Mouse (Mus musculus): Measurements from ENCODE around the gene Slc44a2.
"Not testable (repeated sequence)": the region's sequence is repeated elsewhere in the genome, so short reads cannot be mapped to it uniquely, and the experiment has no call there.

The Slc44a2 gene

GRCm38 (mm10) chr9:21299014-21299413 is 21.5 kb upstream of the Slc44a2 start:
- no peak for DNase-seq (ENCODE audit: low read depth, low spot score)

- no peak for DNase-seq (ENCODE audit: low read depth, low spot score)
Measured at GRCm38 (mm10) chr9:21305065-21305464, 15.4 kb upstream of the Slc44a2 start.

DNA sequence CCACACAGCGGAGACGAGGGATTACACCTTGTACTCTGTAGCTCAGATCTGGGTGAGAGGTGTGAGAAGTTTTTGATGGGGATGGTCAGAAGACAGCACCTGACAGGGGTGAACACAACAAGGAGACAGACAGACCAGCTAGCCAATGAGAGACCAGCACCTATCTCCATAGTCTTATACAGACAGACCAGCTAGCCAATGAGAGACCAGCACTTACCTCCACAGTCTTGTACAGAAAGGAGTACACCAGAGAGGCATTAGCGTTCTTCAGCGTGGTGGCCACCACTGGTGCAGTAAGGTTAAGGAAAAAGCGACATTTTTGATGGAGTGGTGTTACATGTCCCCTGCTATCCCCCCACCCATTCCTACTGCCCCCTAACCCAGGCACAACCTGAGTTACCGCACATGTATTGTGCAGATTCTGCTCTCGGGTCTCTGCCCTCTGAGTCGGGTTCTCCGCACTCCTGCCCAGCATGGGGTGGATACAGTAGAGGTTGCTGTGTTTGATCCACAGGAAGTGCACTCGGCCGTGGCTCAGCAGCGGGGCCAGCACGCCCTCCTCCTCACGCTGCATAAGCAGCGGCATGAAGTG is 11.3 kb upstream of the Slc44a2 start:
- no peak for DNase-seq (ENCODE audit: low read depth, low spot score)

- no peak for DNase-seq (ENCODE audit: low read depth, low spot score)
Measured at GRCm38 (mm10) chr9:21311695-21312094, 8.8 kb upstream of the Slc44a2 start.

GRCm38 (mm10) chr9:21312134-21312533 is 8.4 kb upstream of the Slc44a2 start, which contains the start of gene Ap1m2:
Gene Ap1m2 (minus strand): TSS chr9:21312337.
- DNase-seq (ENCODE audit: low read depth, low spot score) = no peak

DNA sequence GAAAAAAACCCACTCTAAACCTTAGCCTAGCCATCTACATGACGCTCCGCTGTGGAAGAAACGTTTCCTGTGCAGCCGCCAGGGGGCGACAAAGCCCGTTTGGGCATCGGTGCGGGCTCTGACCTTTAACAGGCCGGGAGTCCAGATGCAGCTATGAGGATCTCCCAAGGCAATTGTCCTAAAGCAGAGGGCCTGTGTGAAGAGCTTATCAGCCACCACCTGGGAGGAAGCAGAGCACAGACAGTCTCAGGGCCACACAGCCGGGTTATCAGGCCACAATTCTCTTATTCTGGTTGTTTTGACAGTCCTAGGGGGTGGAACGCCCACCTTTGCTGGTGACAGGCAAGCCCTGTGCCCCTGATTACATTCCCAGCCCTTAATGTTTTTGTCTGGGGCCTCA is 7.1 kb upstream of the Slc44a2 start:
- no peak for DNase-seq (ENCODE audit: low read depth, low spot score)

GRCm38 (mm10) chr9:21314367-21315140 is 5.9 kb upstream of the Slc44a2 start:
- no peak for DNase-seq (ENCODE audit: low read depth, low spot score)

DNA sequence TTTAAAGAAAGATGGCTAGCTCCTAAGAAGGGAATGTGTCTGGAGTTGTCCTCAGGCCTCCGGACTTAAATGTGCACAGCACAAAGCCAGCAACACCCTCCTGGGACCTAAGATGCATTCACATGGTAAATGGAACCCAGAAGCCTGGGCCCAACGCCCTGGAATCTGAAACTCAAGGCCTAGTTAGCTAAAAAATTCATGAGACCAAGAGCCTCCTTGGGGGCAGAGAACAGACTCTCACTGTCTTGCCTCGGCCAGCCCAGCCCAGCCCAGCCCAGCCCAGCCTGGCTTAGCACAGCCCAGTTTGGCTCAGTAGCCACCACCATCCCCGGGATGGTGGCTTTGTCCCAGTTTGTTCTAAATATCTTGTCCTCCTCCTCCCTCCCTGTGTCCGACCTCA is 5.1 kb upstream of the Slc44a2 start:
- no peak for DNase-seq (ENCODE audit: low read depth, low spot score)

GRCm38 (mm10) chr9:21316696-21317095 is 3.8 kb upstream of the Slc44a2 start:
- DNase-seq (ENCODE audit: low read depth, low spot score) = no peak

DNA sequence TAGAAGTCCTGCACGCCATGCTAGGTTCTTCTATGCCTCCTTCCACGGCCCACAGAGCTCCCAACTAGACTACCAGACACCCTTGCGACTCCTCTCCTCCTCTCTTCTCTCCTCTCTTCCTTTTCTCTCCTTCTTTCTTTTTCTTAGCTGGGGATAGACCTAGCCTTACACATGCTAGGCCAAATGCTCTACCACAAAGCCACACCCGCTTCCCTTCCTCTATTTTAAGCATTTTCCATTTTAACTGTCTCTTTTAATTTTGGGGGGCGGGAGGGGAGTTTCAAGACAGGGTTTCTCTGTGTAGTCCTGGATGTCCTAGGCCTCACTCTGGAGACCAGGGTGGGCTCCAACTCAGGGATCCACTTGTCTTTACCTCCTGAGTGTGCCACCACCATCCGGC is 1.7 kb upstream of the Slc44a2 start:
- DNase-seq (ENCODE audit: low read depth, low spot score) = no peak

GRCm38 (mm10) chr9:21319503-21319902 is 995 bp upstream of the Slc44a2 start:
- no peak for DNase-seq (ENCODE audit: low read depth, low spot score)

DNA sequence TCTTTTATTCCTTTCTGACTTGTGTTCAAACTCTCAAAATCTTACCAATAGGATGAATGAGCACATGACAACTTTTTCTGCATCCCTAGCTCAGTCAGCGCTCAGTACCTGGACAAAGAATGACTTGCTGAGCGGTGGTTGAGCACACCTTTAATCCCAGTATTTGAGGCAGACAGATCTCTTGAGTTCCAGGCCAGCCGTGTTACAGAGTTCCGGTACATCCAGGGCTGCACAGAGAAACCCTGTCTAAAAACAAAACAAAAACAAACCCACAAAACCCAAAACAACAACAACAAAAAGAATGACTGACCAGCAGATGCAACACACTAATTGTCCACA is 249 bp upstream of the Slc44a2 start:
- no peak for DNase-seq (ENCODE audit: low read depth, low spot score)

DNA sequence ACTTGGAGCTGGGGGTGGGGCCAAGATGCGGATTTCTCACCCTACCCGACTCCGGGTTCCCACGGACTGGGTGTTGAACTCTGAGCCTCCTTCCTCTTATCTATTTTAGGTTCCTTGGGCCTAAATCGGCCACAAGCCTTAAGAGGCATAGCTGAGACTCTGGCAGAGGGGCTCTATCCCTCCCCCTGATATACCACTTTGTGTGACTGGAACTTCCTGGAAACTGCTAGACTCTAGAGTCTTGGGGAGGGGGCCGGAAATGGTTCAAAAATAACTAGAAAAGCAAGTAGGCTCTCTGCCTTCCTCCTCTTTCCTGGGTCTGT is 976 bp downstream of the Slc44a2 start:
- DNase-seq (ENCODE audit: low read depth, low spot score) = no peak

DNA sequence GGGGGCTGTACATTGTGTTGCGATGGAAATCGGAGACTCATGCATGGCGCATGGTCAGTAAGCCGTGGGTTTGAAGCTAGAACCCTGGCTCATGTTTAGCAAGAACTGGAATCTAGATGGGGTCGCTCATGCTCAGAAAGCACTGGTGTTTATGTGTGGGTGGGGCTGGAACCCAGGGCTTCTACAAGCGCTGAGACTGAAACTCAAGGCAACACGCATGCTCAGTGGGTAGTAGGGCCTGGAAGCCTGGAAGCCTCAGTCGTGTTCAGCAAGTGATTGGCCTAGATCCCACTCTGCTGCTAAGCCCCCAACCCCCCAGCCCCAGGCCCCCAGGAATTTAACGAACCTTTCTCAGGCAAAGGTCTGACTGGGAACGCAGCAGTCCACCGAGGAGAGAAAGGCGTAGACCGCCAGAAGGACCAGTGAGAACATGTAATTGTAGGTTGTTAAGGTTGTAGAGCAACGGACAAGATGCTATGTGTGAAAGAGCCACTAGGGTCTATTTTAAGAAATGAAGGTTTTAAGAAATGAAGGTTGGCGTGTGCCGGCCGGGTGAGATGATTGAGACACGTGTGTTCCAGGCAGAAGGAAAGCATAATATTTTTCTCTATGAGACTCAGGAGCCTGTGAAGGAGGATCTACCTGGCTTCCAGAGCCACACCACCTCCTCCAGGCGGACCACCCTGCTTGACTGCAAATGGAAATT is 1.9 kb downstream of the Slc44a2 start:
- no peak for DNase-seq (ENCODE audit: low read depth, low spot score)

GRCm38 (mm10) chr9:21322917-21323297 is 2.4 kb downstream of the Slc44a2 start:
- not testable (repeated sequence) for DNase-seq (ENCODE audit: low read depth, low spot score)

DNA sequence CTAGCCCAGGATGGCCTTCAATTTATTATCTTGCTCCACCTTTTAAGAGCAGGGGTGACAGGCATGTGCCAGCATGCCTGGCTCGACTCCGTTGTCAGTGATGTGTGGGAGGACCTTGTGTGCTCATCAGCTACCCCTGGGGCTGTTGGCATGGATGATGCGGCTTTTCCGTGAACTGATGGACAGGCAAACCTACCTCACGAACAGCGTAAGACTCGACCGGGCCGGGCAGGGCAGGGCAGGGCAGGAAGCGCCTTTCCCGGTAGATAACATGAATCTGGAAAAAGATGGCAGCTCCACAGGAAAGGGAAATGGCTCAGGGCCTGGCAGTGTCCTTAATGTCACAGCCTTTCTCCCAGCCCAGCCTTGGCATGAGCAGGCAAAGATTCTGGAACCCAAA is 3.8 kb downstream of the Slc44a2 start:
- no peak for DNase-seq (ENCODE audit: low read depth, low spot score)

- no peak for DNase-seq (ENCODE audit: low read depth, low spot score)
Measured at GRCm38 (mm10) chr9:21327569-21327968, 7.1 kb downstream of the Slc44a2 start.

DNA sequence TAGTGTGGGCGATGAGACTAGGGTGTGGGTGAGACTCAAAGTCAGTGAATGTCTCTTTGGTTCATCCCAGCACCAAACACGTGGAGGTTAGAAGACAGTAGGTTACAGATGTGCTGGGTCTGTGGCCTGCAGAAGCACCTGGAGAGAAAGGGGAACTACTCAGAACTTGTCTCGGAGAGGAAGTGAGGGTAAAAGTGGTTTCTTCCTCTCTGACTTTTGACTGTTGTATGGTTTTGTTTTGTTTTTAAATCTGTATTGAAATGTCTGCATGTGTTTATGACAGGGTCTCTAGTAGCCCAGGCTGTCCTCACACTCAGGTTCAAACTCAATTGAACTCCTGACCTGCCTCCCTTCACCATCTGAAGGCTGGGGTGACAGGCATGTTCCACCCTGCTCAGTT is 7.5 kb downstream of the Slc44a2 start:
- no peak for DNase-seq (ENCODE audit: low read depth, low spot score)

DNA sequence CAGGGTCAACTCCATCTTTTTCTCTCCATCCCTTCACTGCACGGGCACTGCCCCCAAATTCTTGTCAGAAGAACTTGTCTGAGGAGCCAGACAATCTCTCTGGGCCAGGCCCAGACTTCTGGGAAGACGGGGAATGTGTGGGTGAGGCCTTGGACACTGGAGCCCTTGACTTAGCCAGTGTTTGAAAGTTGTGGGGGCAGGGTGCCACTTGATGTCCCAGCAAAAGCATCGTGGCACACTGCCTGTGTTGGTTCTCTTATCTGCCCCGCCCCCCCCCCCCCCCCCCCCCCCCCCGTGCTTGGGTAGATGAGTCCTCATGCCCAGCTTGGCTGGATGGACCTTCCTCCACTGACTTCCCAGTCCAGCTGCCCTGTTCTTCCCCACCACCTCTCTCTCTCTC is 8.5 kb downstream of the Slc44a2 start:
- no peak for DNase-seq (ENCODE audit: low read depth, low spot score)

GRCm38 (mm10) chr9:21329699-21330289 is 9.3 kb downstream of the Slc44a2 start:
- no peak for DNase-seq (ENCODE audit: low read depth, low spot score)

GRCm38 (mm10) chr9:21331365-21332140 is 11.1 kb downstream of the Slc44a2 start:
- no peak for DNase-seq (ENCODE audit: low read depth, low spot score)
